Mouse (Mus musculus): ENCODE results near the gene Map2k3. TPM values are rescaled to one million over a fixed set of nuclear protein-coding genes. Genes with fewer than 3 reads are reported as not detected.

The Map2k3 gene
- total and polyA plus RNA-seq, 3 experiments = 56.7 to 79.3 (median 71.1) TPM

GRCm38 (mm10) chr11:60908073-60908472 is 23.8 kb upstream of the Map2k3 start:
- TF ChIP-seq EP300 (IDR thresholded peaks at IDR 0.05; ENCODE audit: insufficient read depth, low read depth, low read length) = no peak
- TF ChIP-seq POLR2A (IDR thresholded peaks at IDR 0.05; ENCODE audit: insufficient read depth, low read depth, low read length) = no peak
- TF ChIP-seq CTCF (IDR thresholded peaks at IDR 0.05) = peak; percentile 56
- no peak overlapping the region for H3K4me3 ChIP-seq
- 66% methylated on average over 3 of the region's 3 CpGs for WGBS
- H3K27me3 ChIP-seq (ENCODE audit: control insufficient read depth, insufficient read depth, low read length) = no peaks in the 10 kb centered on the region
- H3K4me1 ChIP-seq (ENCODE audit: control insufficient read depth, insufficient read depth, low read length) = peaks cover 3% of the 10 kb centered on the region
- H3K27ac ChIP-seq = no peak overlapping the region
- no peaks in the 10 kb centered on the region for H3K79me2 ChIP-seq (replicated peaks; ENCODE audit: control insufficient read depth, insufficient read depth, low read length)
- DNase-seq = no peak
- intact Hi-C loops (cut with DNase I) = no loop called here
- no peak overlapping the region for H3K9ac ChIP-seq (ENCODE audit: low read depth, low read length)
- H3K36me3 ChIP-seq (ENCODE audit: control insufficient read depth, insufficient read depth, low read length) = no peaks in the 10 kb centered on the region

GRCm38 (mm10) chr11:60909626-60910025 is 22.2 kb upstream of the Map2k3 start:
- H3K4me3 ChIP-seq = no peak overlapping the region
- H3K9ac ChIP-seq (ENCODE audit: low read depth, low read length) = no peak overlapping the region
- H3K27ac ChIP-seq = no peak overlapping the region
- 65% methylated on average over 1 of the region's 1 CpGs for WGBS
- no peaks in the 10 kb centered on the region for H3K27me3 ChIP-seq (ENCODE audit: control insufficient read depth, insufficient read depth, low read length)
- H3K79me2 ChIP-seq (replicated peaks; ENCODE audit: control insufficient read depth, insufficient read depth, low read length) = no peaks in the 10 kb centered on the region
- peaks cover 5% of the 10 kb centered on the region for H3K4me1 ChIP-seq (ENCODE audit: control insufficient read depth, insufficient read depth, low read length)
- no peak for DNase-seq
- intact Hi-C loops (cut with DNase I) = loop anchor here (5.0 kb wide), 1 partner anchor 183 kb away; no protein-coding TSS in a partner anchor
- no peaks in the 10 kb centered on the region for H3K36me3 ChIP-seq (ENCODE audit: control insufficient read depth, insufficient read depth, low read length)
- TF ChIP-seq EP300 (IDR thresholded peaks at IDR 0.05; ENCODE audit: insufficient read depth, low read depth, low read length) (no peak), CTCF (IDR thresholded peaks at IDR 0.05) (no peak), POLR2A (IDR thresholded peaks at IDR 0.05; ENCODE audit: insufficient read depth, low read depth, low read length) (no peak)

- intact Hi-C loops (cut with DNase I) = loop anchor here (5.0 kb wide), 1 partner anchor 180 kb away; no protein-coding TSS in a partner anchor
- no peaks in the 10 kb centered on the region for H3K36me3 ChIP-seq (ENCODE audit: control insufficient read depth, insufficient read depth, low read length)
- H3K27me3 ChIP-seq (ENCODE audit: control insufficient read depth, insufficient read depth, low read length) = no peaks in the 10 kb centered on the region
- H3K4me3 ChIP-seq = peak overlapping the region; percentile 94
- no peak overlapping the region; the same call in 1 of the 2 replicates for H3K27ac ChIP-seq
- DNase-seq = no peak
- H3K4me1 ChIP-seq (ENCODE audit: control insufficient read depth, insufficient read depth, low read length) = peaks cover 5% of the 10 kb centered on the region
- peak overlapping the region; percentile 99 for H3K9ac ChIP-seq (ENCODE audit: low read depth, low read length)
- H3K79me2 ChIP-seq (replicated peaks; ENCODE audit: control insufficient read depth, insufficient read depth, low read length) = no peaks in the 10 kb centered on the region
- TF ChIP-seq CTCF (IDR thresholded peaks at IDR 0.05) = no peak
- no peak for TF ChIP-seq POLR2A (IDR thresholded peaks at IDR 0.05; ENCODE audit: insufficient read depth, low read depth, low read length)
- no peak for TF ChIP-seq EP300 (IDR thresholded peaks at IDR 0.05; ENCODE audit: insufficient read depth, low read depth, low read length)
- WGBS = 18% methylated on average over 7 of the region's 7 CpGs
Observed at GRCm38 (mm10) chr11:60912525-60912973, 19.3 kb upstream of the Map2k3 start.

DNA sequence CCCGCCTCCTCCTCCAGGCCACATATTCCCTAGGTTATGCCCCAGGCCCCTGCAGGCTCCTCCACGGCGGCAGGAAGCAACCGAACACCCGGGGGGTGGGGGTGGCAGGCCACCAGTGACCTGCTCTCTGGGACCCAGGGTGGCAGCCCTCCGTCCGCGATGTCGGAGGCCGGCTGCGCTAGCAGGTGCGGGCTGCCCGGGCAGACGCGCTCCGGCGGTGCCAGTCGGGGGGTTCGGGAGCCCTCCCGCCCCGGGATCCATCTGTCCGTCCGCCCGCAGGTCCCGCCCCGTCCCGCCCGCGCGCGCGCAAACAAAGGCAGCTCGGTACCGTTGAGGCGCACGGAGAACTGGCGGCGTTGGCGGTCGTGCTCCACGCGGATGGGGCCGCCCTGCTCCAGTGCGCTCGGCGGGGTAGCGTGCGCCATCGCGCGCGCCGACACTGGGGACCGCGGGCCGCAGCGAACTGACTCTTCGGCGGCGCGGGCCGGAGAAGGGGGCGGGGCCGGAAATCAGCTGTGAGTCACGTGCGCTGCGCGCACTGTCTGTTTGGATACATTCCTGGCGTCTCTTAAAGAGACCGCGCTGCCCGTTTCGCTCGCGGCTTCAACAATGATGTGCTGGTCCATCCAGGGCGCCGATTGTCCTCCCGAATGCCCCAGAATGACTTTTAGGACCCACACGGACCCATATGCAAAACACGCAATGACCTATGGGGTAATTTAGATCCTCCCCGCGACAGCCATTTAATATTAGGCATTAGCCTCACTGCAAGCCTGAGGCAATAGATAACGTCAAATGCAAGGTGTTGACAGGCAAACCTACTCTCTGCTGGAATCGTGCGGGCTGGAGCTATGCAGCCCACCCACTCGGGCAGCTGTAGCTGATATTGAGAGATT is 18.3 kb upstream of the Map2k3 start:
- TF ChIP-seq EP300 (IDR thresholded peaks at IDR 0.05; ENCODE audit: insufficient read depth, low read depth, low read length) (0 out of 2 replicates have a peak, but pooled peaks have one; percentile 22), CTCF (IDR thresholded peaks at IDR 0.05) (no peak), POLR2A (IDR thresholded peaks at IDR 0.05; ENCODE audit: insufficient read depth, low read depth, low read length) (0 out of 2 replicates have a peak, but pooled peaks have one; percentile 30)
- peak overlapping the region; percentile 94 for H3K4me3 ChIP-seq
- no peaks in the 10 kb centered on the region for H3K79me2 ChIP-seq (replicated peaks; ENCODE audit: control insufficient read depth, insufficient read depth, low read length)
- H3K9ac ChIP-seq (ENCODE audit: low read depth, low read length) = peak overlapping the region; percentile 99
- peak overlapping the region; percentile 77 for H3K27ac ChIP-seq
- WGBS = under 1% methylated on average over 86 of the region's 86 CpGs
- intact Hi-C loops (cut with DNase I) = loop anchor here (1.0 to 5.0 kb wide), 3 partner anchors 17 to 187 kb away; no protein-coding TSS in a partner anchor
- no peaks in the 10 kb centered on the region for H3K36me3 ChIP-seq (ENCODE audit: control insufficient read depth, insufficient read depth, low read length)
- peaks cover 5% of the 10 kb centered on the region for H3K4me1 ChIP-seq (ENCODE audit: control insufficient read depth, insufficient read depth, low read length)
- H3K27me3 ChIP-seq (ENCODE audit: control insufficient read depth, insufficient read depth, low read length) = no peaks in the 10 kb centered on the region
- DNase-seq = peak; percentile 93 to 95

DNA sequence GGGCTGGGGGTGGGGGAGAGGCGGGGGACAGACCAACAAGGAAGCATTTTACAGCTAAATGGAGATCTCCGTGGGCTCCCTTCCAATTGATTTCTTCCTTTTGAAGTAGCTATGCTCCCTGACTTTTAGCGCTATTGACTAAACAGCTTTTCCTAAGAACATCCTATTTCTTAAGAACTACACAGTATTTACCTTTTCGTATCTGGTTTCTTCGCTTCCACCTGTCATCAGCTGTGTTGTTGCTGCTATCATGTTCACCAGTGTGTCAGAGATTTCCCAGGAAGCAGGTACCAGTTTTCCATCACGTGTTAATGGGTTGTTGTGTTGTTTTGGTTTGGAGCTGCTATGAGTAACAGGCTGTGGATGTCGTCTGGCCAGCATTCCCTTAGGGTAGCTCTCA is 17.3 kb upstream of the Map2k3 start, which contains the start of gene Natd1:
Gene Natd1 (minus strand): TSS at position 260 of the 400 bp plus-strand sequence.
- TF ChIP-seq CTCF (IDR thresholded peaks at IDR 0.05) (no peak), POLR2A (IDR thresholded peaks at IDR 0.05; ENCODE audit: insufficient read depth, low read depth, low read length) (no peak), EP300 (IDR thresholded peaks at IDR 0.05; ENCODE audit: insufficient read depth, low read depth, low read length) (no peak)
- intact Hi-C loops (cut with DNase I) = loop anchor here (2.0 to 5.0 kb wide), 2 partner anchors 16 to 178 kb away; no protein-coding TSS in a partner anchor
- Histone ChIP-seq H3K4me3 (peak within 1 kb of the TSS; percentile 94), H3K79me2 (replicated peaks; ENCODE audit: control insufficient read depth, insufficient read depth, low read length) (no peaks in the 10 kb centered on the region), H3K27me3 (ENCODE audit: control insufficient read depth, insufficient read depth, low read length) (no peaks in the 10 kb centered on the region), H3K9ac (ENCODE audit: low read depth, low read length) (peak within 1 kb of the TSS; percentile 99), H3K36me3 (ENCODE audit: control insufficient read depth, insufficient read depth, low read length) (no peaks in the 10 kb centered on the region), H3K27ac (peak within 1 kb of the TSS; percentile 77), H3K4me1 (ENCODE audit: control insufficient read depth, insufficient read depth, low read length) (peaks cover 5% of the 10 kb centered on the region)
- 25% methylated on average over 7 of the region's 7 CpGs for WGBS
- DNase-seq = no peak
